Mouse (Mus musculus) hindbrain, embryonic 10.5 days (tissue): Measurements from ENCODE around the gene Rasgrp1. TPM values are rescaled to one million over a fixed set of nuclear protein-coding genes. Genes with fewer than 3 reads are reported as not detected.

Experiments
- DNase-seq: peaks from one replicate; pipeline ENCODE4 v3.0.0-alpha.2; 2017; ENCODE audit warnings: low spot score
- H3K27ac ChIP-seq: fragments of 300-500 bp; sonication (generic); 2 replicates; pipeline ENCODE4 v1.5.1; 2016; ENCODE audit warnings: mild to moderate bottlenecking, moderate library complexity
- H3K27me3 ChIP-seq: fragments of 300-500 bp; sonication (generic); 2 replicates; pipeline ENCODE4 v1.6.1; 2016; ENCODE audit warnings: mild to moderate bottlenecking; ENCODE audit not compliant: poor library complexity, insufficient read depth, severe bottlenecking
- H3K36me3 ChIP-seq: fragments of 300-500 bp; sonication (generic); 2 replicates; pipeline ENCODE4 v1.6.1; 2016; ENCODE audit warnings: mild to moderate bottlenecking, moderate library complexity
- H3K4me1 ChIP-seq: fragments of 300-500 bp; sonication (generic); replicated peaks from 2 replicates; pipeline ENCODE4 v1.6.1; 2016; ENCODE audit warnings: mild to moderate bottlenecking
- H3K4me3 ChIP-seq: fragments of 300-500 bp; sonication (generic); 2 replicates; pipeline ENCODE4 v1.5.1; 2016; ENCODE audit warnings: mild to moderate bottlenecking, moderate library complexity
- H3K9me3 ChIP-seq: fragments of 300-500 bp; sonication (generic); 2 replicates; pipeline ENCODE4 v1.6.1; 2016; ENCODE audit warnings: mild to moderate bottlenecking, moderate library complexity
- WGBS: fragments of 180-500 bp; shearing (Covaris S2); methylation state at CpG from one replicate; pipeline ENCODE4 v1.1.7; 2016; 5-methylcytosine and 5-hydroxymethylcytosine counted together
- polyA plus RNA-seq: library from polyadenylated mRNA; unstranded; fragments of >200 nt; fragmentation: Nextera tagmentation; extraction: Ambion mirVana; gene quantifications from 2 replicates; pipeline ENCODE4 v1.2.1, GENCODE M21; 2016

Gene Rasgrp1
- polyA plus RNA-seq, 1 experiment from 2014 or later, result 1.1 TPM

- Histone ChIP-seq H3K9me3 (0 out of 2 replicates have a peak, but pooled peaks cover 9% of the 10 kb centered on the region), H3K27me3 (no peaks in the 10 kb centered on the region), H3K4me1 (no peaks in the 10 kb centered on the region), H3K36me3 (no peaks in the 10 kb centered on the region), H3K27ac (no peak overlapping the region), H3K4me3 (no peak overlapping the region)
- 84% methylated on average over 3 of the region's 3 CpGs for WGBS
- DNase-seq, result no peak
Measured at GRCm38 (mm10) chr2:117318991-117319390, 23.8 kb downstream of the Rasgrp1 start.

- 88% methylated on average over 5 of the region's 5 CpGs for WGBS
- Histone ChIP-seq H3K36me3 (no peaks in the 10 kb centered on the region), H3K27ac (no peak overlapping the region), H3K27me3 (no peaks in the 10 kb centered on the region), H3K4me1 (peaks cover 9% of the 10 kb centered on the region), H3K9me3 (0 out of 2 replicates have a peak, but pooled peaks cover 9% of the 10 kb centered on the region), H3K4me3 (no peak overlapping the region)
- DNase-seq, result no peak
Measured at GRCm38 (mm10) chr2:117313586-117314235, 29.1 kb downstream of the Rasgrp1 start.

- no peaks in the 10 kb centered on the region for H3K36me3 ChIP-seq
- WGBS, result 67% methylated on average over 7 of the region's 7 CpGs
- 0 out of 2 replicates have a peak overlapping the region, but pooled peaks have one; percentile 35 for H3K27ac ChIP-seq
- no peak overlapping the region for H3K4me3 ChIP-seq
- DNase-seq, result no peak
- H3K4me1 ChIP-seq, result peaks cover 9% of the 10 kb centered on the region
- no peaks in the 10 kb centered on the region for H3K27me3 ChIP-seq
- 0 out of 2 replicates have a peak, but pooled peaks cover 9% of the 10 kb centered on the region for H3K9me3 ChIP-seq
Measured at GRCm38 (mm10) chr2:117312441-117312895, 30.3 kb downstream of the Rasgrp1 start.

- H3K36me3 ChIP-seq, result no peaks in the 10 kb centered on the region
- no peak overlapping the region for H3K4me3 ChIP-seq
- 0 out of 2 replicates have a peak, but pooled peaks cover 9% of the 10 kb centered on the region for H3K9me3 ChIP-seq
- no peaks in the 10 kb centered on the region for H3K27me3 ChIP-seq
- H3K4me1 ChIP-seq, result peaks cover 9% of the 10 kb centered on the region
- WGBS, result 62% methylated on average over 2 of the region's 2 CpGs
- no peak for DNase-seq
- no peak overlapping the region for H3K27ac ChIP-seq
Measured at GRCm38 (mm10) chr2:117312030-117312429, 30.8 kb downstream of the Rasgrp1 start.

- Histone ChIP-seq H3K36me3 (no peaks in the 10 kb centered on the region), H3K4me1 (peaks cover 9% of the 10 kb centered on the region), H3K27ac (no peak overlapping the region), H3K27me3 (no peaks in the 10 kb centered on the region), H3K4me3 (no peak overlapping the region), H3K9me3 (0 out of 2 replicates have a peak, but pooled peaks cover 6% of the 10 kb centered on the region)
- no peak for DNase-seq
- 79% methylated on average over 1 of the region's 1 CpGs for WGBS
Measured at GRCm38 (mm10) chr2:117311349-117311748, 31.5 kb downstream of the Rasgrp1 start.

- Histone ChIP-seq H3K4me3 (no peak overlapping the region), H3K9me3 (no peaks in the 10 kb centered on the region), H3K4me1 (peaks cover 9% of the 10 kb centered on the region), H3K36me3 (no peaks in the 10 kb centered on the region), H3K27ac (no peak overlapping the region), H3K27me3 (no peaks in the 10 kb centered on the region)
- DNase-seq, result no peak
- 85% methylated on average over 2 of the region's 2 CpGs for WGBS
Measured at GRCm38 (mm10) chr2:117309046-117309445, 33.8 kb downstream of the Rasgrp1 start.

GRCm38 (mm10) chr2:117307959-117308358 lies 34.8 kb downstream of the Rasgrp1 start:
- Histone ChIP-seq H3K36me3 (no peaks in the 10 kb centered on the region), H3K27me3 (no peaks in the 10 kb centered on the region), H3K27ac (no peak overlapping the region), H3K9me3 (no peaks in the 10 kb centered on the region), H3K4me3 (no peak overlapping the region), H3K4me1 (peaks cover 9% of the 10 kb centered on the region)
- WGBS, result 90% methylated on average over 3 of the region's 3 CpGs
- DNase-seq, result no peak

- Histone ChIP-seq H3K4me1 (no peaks in the 10 kb centered on the region), H3K9me3 (no peaks in the 10 kb centered on the region), H3K27ac (no peak overlapping the region), H3K36me3 (no peaks in the 10 kb centered on the region), H3K4me3 (no peak overlapping the region), H3K27me3 (no peaks in the 10 kb centered on the region)
- no peak for DNase-seq
- WGBS, result 90% methylated on average over 5 of the region's 5 CpGs
Measured at GRCm38 (mm10) chr2:117304941-117305340, 37.9 kb downstream of the Rasgrp1 start.

- DNase-seq, result no peak
- WGBS, result 90% methylated on average over 12 of the region's 12 CpGs
- Histone ChIP-seq H3K4me1 (no peaks in the 10 kb centered on the region), H3K27me3 (no peaks in the 10 kb centered on the region), H3K27ac (no peak overlapping the region), H3K4me3 (no peak overlapping the region), H3K36me3 (no peaks in the 10 kb centered on the region), H3K9me3 (no peaks in the 10 kb centered on the region)
Measured at GRCm38 (mm10) chr2:117303391-117304350, 39.1 kb downstream of the Rasgrp1 start.

- no peak overlapping the region for H3K27ac ChIP-seq
- no peaks in the 10 kb centered on the region for H3K27me3 ChIP-seq
- 88% methylated on average over 16 of the region's 16 CpGs for WGBS
- no peaks in the 10 kb centered on the region for H3K36me3 ChIP-seq
- H3K4me1 ChIP-seq, result no peaks in the 10 kb centered on the region
- no peak for DNase-seq
- H3K9me3 ChIP-seq, result no peaks in the 10 kb centered on the region
- H3K4me3 ChIP-seq, result no peak overlapping the region
Measured at GRCm38 (mm10) chr2:117299596-117300448, 43.0 kb downstream of the Rasgrp1 start.

GRCm38 (mm10) chr2:117288291-117288690 lies 54.5 kb downstream of the Rasgrp1 start:
- H3K4me1 ChIP-seq, result no peaks in the 10 kb centered on the region
- no peak overlapping the region for H3K27ac ChIP-seq
- WGBS, result 90% methylated on average over 7 of the region's 7 CpGs
- no peaks in the 10 kb centered on the region for H3K9me3 ChIP-seq
- no peak overlapping the region for H3K4me3 ChIP-seq
- no peaks in the 10 kb centered on the region for H3K27me3 ChIP-seq
- DNase-seq, result no peak
- no peaks in the 10 kb centered on the region for H3K36me3 ChIP-seq

GRCm38 (mm10) chr2:117263786-117264408 lies 78.9 kb downstream of the Rasgrp1 start:
- WGBS, result 78% methylated on average over 11 of the region's 11 CpGs
- DNase-seq, result peak; percentile 65
- no peak overlapping the region for H3K27ac ChIP-seq
- H3K36me3 ChIP-seq, result peaks cover 87% of the 10 kb centered on the region
- no peak overlapping the region for H3K4me3 ChIP-seq
- no peaks in the 10 kb centered on the region for H3K9me3 ChIP-seq
- no peaks in the 10 kb centered on the region for H3K4me1 ChIP-seq
- no peaks in the 10 kb centered on the region for H3K27me3 ChIP-seq
